Mouse (Mus musculus): Measurements from ENCODE around the gene Ddx60. TPM values are rescaled to one million over a fixed set of nuclear protein-coding genes. Genes with fewer than 3 reads are reported as not detected.

Gene Ddx60
- total RNA-seq (2017) = 17.5 and 27.4 TPM in 2 replicates

- ATAC-seq (replicated peaks in 1 of 2; ENCODE audit: insufficient read depth in 1 of 2, low FRiP score in 2 of 2, low TSS enrichment in 1 of 2, low read depth in 1 of 2, poor library complexity in 2 of 2, severe bottlenecking in 2 of 2) = peak; percentile 89 to 90
Measured at GRCm38 (mm10) chr8:61927777-61928494, at the start of gene Ddx60. TSS of gene Ddx60 (plus strand) at chr8:61928087.

DNA sequence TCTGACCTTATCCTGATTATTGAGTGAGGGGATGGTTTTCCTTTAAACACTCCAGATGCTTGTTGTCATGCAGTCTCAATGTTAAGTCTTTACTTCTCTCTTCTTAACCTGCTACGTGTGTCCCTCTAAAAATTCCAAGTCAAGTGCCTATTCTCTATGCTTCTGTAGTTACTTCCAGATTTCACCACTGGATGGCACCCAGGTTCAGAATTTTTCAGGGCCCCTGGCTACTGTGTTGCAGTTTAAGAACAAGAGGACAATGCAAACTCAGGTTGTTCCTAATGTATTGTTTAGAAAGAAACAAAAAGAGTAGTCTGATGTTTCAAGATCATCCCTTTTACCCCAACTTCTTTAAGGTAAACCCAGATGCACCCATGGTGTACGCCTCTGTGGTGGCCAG, 33.8 kb upstream of the Ddx60 start:
- peak; percentile 78 to 92 for ATAC-seq (replicated peaks in 1 of 2; ENCODE audit: insufficient read depth in 1 of 2, low FRiP score in 2 of 2, low TSS enrichment in 1 of 2, low read depth in 1 of 2, poor library complexity in 2 of 2, severe bottlenecking in 2 of 2)

GRCm38 (mm10) chr8:61896742-61897141, 31.1 kb upstream of the Ddx60 start:
- peak in 1 of 2 experiments; percentile 64; a peak in 2 of 4 replicates for ATAC-seq (replicated peaks in 1 of 2; ENCODE audit: insufficient read depth in 1 of 2, low FRiP score in 2 of 2, low TSS enrichment in 1 of 2, low read depth in 1 of 2, poor library complexity in 2 of 2, severe bottlenecking in 2 of 2)

DNA sequence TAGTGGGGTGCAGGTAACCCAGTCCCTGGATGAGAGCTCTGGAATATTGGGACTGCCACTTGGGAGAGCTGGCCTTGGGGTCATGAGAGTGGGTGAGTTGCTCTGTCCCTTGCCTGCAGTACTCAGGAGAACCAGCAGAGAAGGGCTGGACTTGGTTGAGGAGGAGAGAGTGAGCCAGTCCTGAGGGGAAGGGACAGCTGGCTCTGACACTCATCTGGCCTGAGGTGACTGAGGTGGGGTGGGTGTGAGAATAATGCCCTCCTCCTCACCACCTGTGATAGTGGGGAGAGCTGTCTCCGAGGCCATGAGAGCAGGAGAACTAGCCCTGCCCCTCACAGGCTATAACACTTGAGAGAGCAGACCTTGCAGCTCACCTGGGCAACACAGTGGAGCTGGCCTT, 30.5 kb upstream of the Ddx60 start:
- 0 out of 4 replicates have a peak, but pooled peaks of 1 of the 2 experiments have one; percentile 30 for ATAC-seq (replicated peaks in 1 of 2; ENCODE audit: insufficient read depth in 1 of 2, low FRiP score in 2 of 2, low TSS enrichment in 1 of 2, low read depth in 1 of 2, poor library complexity in 2 of 2, severe bottlenecking in 2 of 2)

DNA sequence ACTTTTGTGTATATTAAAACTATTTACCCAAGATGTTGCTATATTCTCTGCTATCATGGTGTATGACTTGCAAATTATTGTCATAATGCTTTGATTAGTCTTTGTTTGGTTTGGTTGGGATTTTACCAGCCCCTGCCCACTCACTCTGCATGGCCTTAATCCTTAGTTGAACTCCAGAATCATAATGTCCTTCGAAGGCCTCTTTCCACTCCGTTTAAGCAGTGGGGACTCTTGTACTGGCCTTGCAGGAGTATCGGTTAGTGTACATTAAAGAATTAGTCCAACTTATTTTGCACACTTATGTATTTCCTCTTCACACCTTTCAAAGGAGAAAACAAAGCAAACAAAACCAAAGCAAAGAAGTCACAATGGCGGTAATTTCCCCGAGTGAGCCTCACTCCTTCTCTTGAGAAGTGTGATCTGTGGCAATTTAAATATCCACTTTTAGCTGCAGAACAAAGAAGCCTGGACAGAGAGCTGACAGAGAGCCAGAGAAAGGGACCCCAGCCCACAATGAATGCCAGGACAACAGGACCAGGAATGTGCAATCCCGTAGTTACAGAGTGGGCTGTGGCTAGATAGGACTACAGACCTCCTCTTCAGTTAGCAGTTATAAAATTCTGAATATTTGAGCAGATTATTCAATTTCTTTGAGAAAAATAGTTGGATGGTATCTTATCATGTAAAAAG, 26.7 kb upstream of the Ddx60 start:
- ATAC-seq (replicated peaks in 1 of 2; ENCODE audit: insufficient read depth in 1 of 2, low FRiP score in 2 of 2, low TSS enrichment in 1 of 2, low read depth in 1 of 2, poor library complexity in 2 of 2, severe bottlenecking in 2 of 2) = no peak

DNA sequence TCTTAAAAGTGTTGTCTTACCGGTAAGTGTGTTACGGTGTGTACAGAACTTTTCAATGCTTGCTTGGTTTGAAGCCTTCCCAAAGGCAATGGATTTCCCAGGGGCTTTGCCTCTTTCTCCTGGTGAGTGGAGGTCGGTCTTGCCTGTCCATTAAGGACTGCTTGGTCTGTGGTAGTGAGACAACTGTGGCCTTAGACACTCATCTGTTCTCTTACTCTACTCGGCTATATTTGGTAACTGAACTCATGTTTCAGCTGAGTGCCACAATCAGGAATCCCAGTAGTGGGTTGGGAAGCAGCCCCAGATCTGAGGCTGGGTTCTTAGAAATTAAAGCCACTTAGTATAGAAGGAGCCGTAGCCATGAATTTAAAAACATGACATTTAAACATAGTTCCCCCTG, 25.4 kb upstream of the Ddx60 start, which contains the start of gene Palld:
TSS of gene Palld (minus strand) at position 170 of the 400 bp plus-strand sequence.
- no peak for ATAC-seq (replicated peaks in 1 of 2; ENCODE audit: insufficient read depth in 1 of 2, low FRiP score in 2 of 2, low TSS enrichment in 1 of 2, low read depth in 1 of 2, poor library complexity in 2 of 2, severe bottlenecking in 2 of 2)

DNA sequence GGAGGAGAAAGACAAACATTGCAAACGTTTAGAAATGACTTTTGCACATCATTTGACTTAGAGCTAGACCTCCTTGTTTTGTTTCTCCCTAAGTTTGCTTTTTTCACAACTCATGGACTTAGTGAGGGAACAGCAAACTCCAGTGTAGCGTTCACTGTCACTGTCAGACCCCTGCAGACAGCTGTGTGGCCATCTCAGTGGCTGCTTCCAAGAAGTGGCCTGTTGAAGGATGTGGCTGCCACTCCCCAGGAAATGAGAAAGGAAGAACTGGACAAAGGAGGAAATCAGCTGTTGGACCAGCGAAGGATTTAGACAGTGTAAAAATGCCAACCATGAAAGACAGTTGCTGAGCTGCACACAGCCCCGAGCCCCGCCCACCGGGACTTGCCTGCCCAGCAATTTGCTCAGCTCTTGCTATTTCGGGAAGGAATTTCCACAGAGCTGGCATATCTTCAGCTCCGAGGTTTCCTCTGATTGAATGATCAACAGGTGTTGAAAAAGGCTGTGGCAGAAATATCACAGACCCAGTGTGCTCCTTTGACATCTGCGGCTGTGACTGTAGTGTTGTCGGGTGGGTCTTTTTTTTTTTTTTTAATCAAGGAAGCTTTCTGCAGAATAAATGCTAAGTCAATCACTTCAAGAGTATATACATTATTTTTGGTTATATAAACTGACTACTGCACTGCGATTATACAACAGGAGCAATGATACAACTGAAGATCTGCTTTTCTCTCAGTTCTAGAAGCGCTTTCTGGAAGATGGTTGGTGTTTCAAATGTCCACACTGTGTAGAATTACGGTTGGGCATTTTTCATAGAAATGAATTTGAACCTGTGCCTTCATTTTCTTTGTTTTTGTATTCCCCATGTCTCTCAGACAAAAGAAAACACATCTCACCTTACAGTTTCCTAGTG, 19.3 kb upstream of the Ddx60 start:
- peak; percentile 71 to 72; a peak in 3 of 4 replicates for ATAC-seq (replicated peaks in 1 of 2; ENCODE audit: insufficient read depth in 1 of 2, low FRiP score in 2 of 2, low TSS enrichment in 1 of 2, low read depth in 1 of 2, poor library complexity in 2 of 2, severe bottlenecking in 2 of 2)

- ATAC-seq (replicated peaks in 1 of 2; ENCODE audit: insufficient read depth in 1 of 2, low FRiP score in 2 of 2, low TSS enrichment in 1 of 2, low read depth in 1 of 2, poor library complexity in 2 of 2, severe bottlenecking in 2 of 2) = no peak
Measured at GRCm38 (mm10) chr8:61909313-61909712, 18.6 kb upstream of the Ddx60 start.

- ATAC-seq (replicated peaks in 1 of 2; ENCODE audit: insufficient read depth in 1 of 2, low FRiP score in 2 of 2, low TSS enrichment in 1 of 2, low read depth in 1 of 2, poor library complexity in 2 of 2, severe bottlenecking in 2 of 2) = no peak
Measured at GRCm38 (mm10) chr8:61912817-61913216, 15.1 kb upstream of the Ddx60 start.

DNA sequence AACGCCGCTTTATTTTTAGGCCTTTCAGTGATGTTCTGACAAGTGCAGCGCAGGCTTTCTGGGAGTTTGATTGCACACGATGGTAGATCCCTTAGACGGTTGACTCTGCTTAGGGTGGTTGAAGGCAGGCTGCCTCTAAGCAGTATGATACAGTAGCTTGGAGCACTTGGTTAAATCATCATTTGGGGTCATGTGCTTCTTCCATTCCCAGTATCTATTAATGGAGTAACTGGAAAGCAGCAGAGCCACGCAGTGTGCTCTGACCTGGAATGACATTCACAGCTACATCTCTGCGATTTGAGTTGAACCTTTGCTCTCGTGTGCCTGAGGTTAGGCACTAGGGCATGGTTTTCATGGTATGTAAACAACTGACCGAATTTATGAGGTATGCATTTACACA, 13.9 kb upstream of the Ddx60 start:
- ATAC-seq (replicated peaks in 1 of 2; ENCODE audit: insufficient read depth in 1 of 2, low FRiP score in 2 of 2, low TSS enrichment in 1 of 2, low read depth in 1 of 2, poor library complexity in 2 of 2, severe bottlenecking in 2 of 2) = no peak

DNA sequence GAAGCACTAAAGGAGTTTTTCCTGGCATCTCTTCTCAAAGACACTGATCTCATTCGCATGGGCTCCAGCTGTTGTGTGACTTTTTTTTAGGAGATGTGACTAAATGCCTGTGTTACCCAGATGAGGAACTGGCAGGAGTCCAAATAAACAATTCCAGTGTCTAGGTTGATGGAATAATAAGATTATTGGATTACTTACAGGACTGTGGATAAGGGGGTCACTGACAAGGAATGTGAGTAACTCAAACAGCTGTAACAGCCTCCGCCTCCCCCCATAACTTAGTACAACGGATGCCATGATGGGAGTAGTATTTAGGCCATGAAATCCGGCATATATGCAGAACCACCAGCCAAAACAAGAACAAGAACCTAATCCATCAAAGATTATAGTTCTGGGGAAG, 10.6 kb upstream of the Ddx60 start:
- ATAC-seq (replicated peaks in 1 of 2; ENCODE audit: insufficient read depth in 1 of 2, low FRiP score in 2 of 2, low TSS enrichment in 1 of 2, low read depth in 1 of 2, poor library complexity in 2 of 2, severe bottlenecking in 2 of 2) = no peak

DNA sequence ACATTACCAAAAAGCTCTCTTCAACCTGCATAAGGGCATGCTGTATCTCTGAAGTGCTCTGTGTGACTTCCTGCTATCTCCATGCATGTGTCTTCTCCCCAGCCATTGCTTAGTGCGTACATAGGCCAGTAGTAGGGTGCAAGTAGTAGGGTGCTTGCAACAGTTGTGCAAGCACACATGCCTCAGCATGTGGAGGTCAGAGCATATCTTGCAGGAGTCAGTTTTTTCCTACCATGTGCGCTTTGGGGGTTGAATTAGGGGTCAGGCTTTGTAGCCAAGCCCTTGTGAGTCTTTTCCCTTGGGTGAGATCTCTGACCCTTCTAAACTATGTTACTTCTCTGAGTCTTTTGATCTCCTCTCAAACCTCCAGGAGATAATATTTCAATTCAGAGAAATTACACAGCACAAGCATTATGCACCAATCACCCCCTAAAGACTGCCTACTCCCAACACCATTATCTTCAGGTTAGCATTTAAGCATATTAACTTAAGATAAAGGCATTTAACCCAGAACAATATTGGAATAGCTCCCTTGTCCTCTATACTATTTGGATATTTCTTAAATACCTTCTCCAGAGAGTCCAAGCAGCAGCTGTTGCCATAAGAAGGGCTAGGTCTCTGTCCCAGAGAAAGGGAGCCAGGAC, 8.6 kb upstream of the Ddx60 start:
- ATAC-seq (replicated peaks in 1 of 2; ENCODE audit: insufficient read depth in 1 of 2, low FRiP score in 2 of 2, low TSS enrichment in 1 of 2, low read depth in 1 of 2, poor library complexity in 2 of 2, severe bottlenecking in 2 of 2) = no peak

GRCm38 (mm10) chr8:61920389-61920788, 7.5 kb upstream of the Ddx60 start:
- ATAC-seq (replicated peaks in 1 of 2; ENCODE audit: insufficient read depth in 1 of 2, low FRiP score in 2 of 2, low TSS enrichment in 1 of 2, low read depth in 1 of 2, poor library complexity in 2 of 2, severe bottlenecking in 2 of 2) = peak in 1 of 2 experiments; percentile 32; a peak in 1 of 4 replicates

GRCm38 (mm10) chr8:61921454-61922054, 6.3 kb upstream of the Ddx60 start:
- no peak for ATAC-seq (replicated peaks in 1 of 2; ENCODE audit: insufficient read depth in 1 of 2, low FRiP score in 2 of 2, low TSS enrichment in 1 of 2, low read depth in 1 of 2, poor library complexity in 2 of 2, severe bottlenecking in 2 of 2)

- ATAC-seq (replicated peaks in 1 of 2; ENCODE audit: insufficient read depth in 1 of 2, low FRiP score in 2 of 2, low TSS enrichment in 1 of 2, low read depth in 1 of 2, poor library complexity in 2 of 2, severe bottlenecking in 2 of 2) = no peak
Measured at GRCm38 (mm10) chr8:61924518-61924917, 3.4 kb upstream of the Ddx60 start.

DNA sequence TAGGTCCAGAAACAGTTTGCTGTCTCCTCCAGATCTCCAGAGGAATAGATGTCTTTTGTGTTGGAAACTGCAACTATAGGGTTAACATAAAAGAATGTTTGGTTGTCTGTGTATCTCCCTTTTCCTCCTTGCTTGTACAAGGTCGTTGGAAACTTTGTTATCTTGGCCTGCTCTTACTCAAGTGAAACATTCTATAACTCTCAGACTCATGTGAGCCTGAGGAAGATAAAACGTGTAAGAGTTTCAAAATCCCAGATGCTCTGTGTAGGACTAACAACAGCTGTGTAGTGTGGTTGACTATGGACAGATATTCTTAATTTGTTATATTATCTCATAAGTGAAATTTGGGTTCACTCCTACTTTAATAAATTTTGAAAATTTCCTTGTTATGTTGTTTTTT, 5.4 kb downstream of the Ddx60 start:
- ATAC-seq (replicated peaks in 1 of 2; ENCODE audit: insufficient read depth in 1 of 2, low FRiP score in 2 of 2, low TSS enrichment in 1 of 2, low read depth in 1 of 2, poor library complexity in 2 of 2, severe bottlenecking in 2 of 2) = no peak

DNA sequence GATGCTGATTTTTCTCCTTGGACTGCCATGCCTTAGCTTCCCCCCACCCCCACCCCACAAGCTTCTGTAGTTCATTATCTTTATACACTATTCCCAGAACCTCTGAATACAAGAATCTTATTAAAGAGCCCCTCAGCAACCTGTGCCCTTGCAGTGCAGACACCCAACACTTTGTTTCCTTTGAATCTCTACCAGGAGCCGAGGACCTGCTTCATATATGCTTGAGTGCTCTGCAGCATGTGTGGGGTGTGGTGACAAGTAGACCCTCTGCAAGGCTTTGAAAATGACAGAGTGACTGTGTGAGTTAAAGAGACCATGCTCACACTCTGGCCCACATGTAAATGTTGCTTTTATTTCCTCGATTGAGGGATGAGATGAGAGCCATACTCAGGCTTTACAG, 9.7 kb downstream of the Ddx60 start:
- ATAC-seq (replicated peaks in 1 of 2; ENCODE audit: insufficient read depth in 1 of 2, low FRiP score in 2 of 2, low TSS enrichment in 1 of 2, low read depth in 1 of 2, poor library complexity in 2 of 2, severe bottlenecking in 2 of 2) = no peak
